Mouse (Mus musculus) urinary bladder, adult 18-20 months (tissue): Measurements from ENCODE around the gene Zbtb40.

Experiments
- DNase-seq, 2 experiments: peaks; one replicate each; pipeline ENCODE4 v3.0.0; 2022; ENCODE audit warnings: low spot score in 2 of 2, mixed read lengths in 2 of 2

The Zbtb40 gene

GRCm38 (mm10) chr4:137048550-137049032 lies at the start of gene Zbtb40:
Gene Zbtb40, minus strand, starts transcription at chr4:137048801.
- DNase-seq, result peak; percentile 68 to 84

GRCm38 (mm10) chr4:137097984-137098327 lies 49.4 kb upstream of the Zbtb40 start:
- no peak for DNase-seq

- DNase-seq, result peak in 1 of 2 experiments; percentile 15
Observed at GRCm38 (mm10) chr4:137097246-137097983, 48.8 kb upstream of the Zbtb40 start.

- DNase-seq, result no peak
Observed at GRCm38 (mm10) chr4:137096353-137096752, 47.8 kb upstream of the Zbtb40 start.

- no peak for DNase-seq
Observed at GRCm38 (mm10) chr4:137085083-137085810, 36.6 kb upstream of the Zbtb40 start.

GRCm38 (mm10) chr4:137082866-137083265 lies 34.3 kb upstream of the Zbtb40 start:
- no peak for DNase-seq

GRCm38 (mm10) chr4:137081401-137081800 lies 32.8 kb upstream of the Zbtb40 start:
- DNase-seq, result no peak

- DNase-seq, result peak in 1 of 2 experiments; percentile 18
Observed at GRCm38 (mm10) chr4:137077216-137077615, 28.6 kb upstream of the Zbtb40 start.

- DNase-seq, result no peak
Observed at GRCm38 (mm10) chr4:137071204-137071603, 22.6 kb upstream of the Zbtb40 start.

GRCm38 (mm10) chr4:137068491-137068890 lies 19.9 kb upstream of the Zbtb40 start:
- DNase-seq, result no peak

- no peak for DNase-seq
Observed at GRCm38 (mm10) chr4:137065846-137066245, 17.2 kb upstream of the Zbtb40 start.

GRCm38 (mm10) chr4:137054932-137055331 lies 6.3 kb upstream of the Zbtb40 start:
- DNase-seq, result no peak

GRCm38 (mm10) chr4:137053810-137054209 lies 5.2 kb upstream of the Zbtb40 start:
- DNase-seq, result no peak

GRCm38 (mm10) chr4:137047840-137048549 lies 606 bp downstream of the Zbtb40 start:
- DNase-seq, result no peak

GRCm38 (mm10) chr4:137046110-137046509 lies 2.5 kb downstream of the Zbtb40 start:
- no peak for DNase-seq

- no peak for DNase-seq
Observed at GRCm38 (mm10) chr4:137044516-137044915, 4.1 kb downstream of the Zbtb40 start.

- DNase-seq, result no peak
Observed at GRCm38 (mm10) chr4:137043799-137044198, 4.8 kb downstream of the Zbtb40 start.

GRCm38 (mm10) chr4:137042039-137042438 lies 6.6 kb downstream of the Zbtb40 start:
- DNase-seq, result no peak

GRCm38 (mm10) chr4:137041161-137041621 lies 7.4 kb downstream of the Zbtb40 start:
- DNase-seq, result no peak

GRCm38 (mm10) chr4:137039441-137039840 lies 9.2 kb downstream of the Zbtb40 start:
- DNase-seq, result no peak

GRCm38 (mm10) chr4:137038501-137038900 lies 10.1 kb downstream of the Zbtb40 start:
- DNase-seq, result no peak

- no peak for DNase-seq
Observed at GRCm38 (mm10) chr4:137038096-137038495, 10.5 kb downstream of the Zbtb40 start.
